ENCODE assay signal across 8 mouse cellular contexts in the genomic region with DNA sequence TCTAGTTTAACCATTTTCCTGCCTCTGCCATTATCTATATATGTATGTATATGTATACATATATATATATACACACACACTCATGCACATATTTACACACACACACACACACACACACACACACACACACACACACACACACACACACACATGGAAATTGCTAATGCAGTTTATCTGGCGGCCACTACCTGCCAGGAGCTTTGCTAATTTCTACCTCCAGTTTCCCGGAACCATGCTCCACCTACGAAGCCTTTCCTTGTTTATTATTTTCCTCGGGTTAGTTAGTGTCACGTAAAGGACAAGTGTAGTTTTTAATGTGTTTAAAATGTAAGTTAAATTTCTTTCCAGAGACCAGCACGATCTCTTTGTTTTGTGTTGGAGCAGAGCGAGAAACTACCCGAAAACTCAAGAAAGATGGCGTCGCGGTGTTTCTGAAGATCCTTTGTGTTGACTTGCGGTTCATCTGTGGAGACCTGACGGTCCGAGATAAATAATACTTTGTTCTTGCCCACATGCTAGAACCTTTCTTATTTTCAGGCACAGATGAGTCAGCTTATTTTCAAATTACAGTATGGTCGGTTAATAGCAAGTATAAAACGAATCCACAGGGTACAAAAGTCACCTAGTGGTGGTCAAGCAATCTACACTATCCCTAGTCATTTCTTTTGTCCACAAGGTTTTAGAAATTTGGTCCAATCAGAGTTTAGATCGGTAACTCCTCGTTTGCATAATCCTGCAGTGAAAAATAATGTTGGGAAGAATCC. TPM values are rescaled to one million over a fixed set of nuclear protein-coding genes. Genes with fewer than 3 reads are reported as not detected.
DNase-seq lines count a peak whose midpoint lies in the region; ATAC-seq and TF ChIP-seq lines count a peak whose summit lies in the region.

No protein-coding gene starts in this region.

- no peaks in the 10 kb centered on the region for H3K4me1 ChIP-seq in embryonic facial prominence, embryonic 11.5 days (ENCODE audit: control insufficient read depth, insufficient read depth, low read length)
- H3K4me1 ChIP-seq in liver, embryonic 12.5 days: peaks cover 51% of the 10 kb centered on the region

- H3K36me3 ChIP-seq in embryonic facial prominence, embryonic 11.5 days (replicated peaks; ENCODE audit: control insufficient read depth, insufficient read depth, low read depth, low read length): no peaks in the 10 kb centered on the region
- H3K36me3 ChIP-seq in liver, embryonic 12.5 days: no peaks in the 10 kb centered on the region

- DNase-seq in right cerebral cortex, postnatal 14 days: peak; percentile 26
- DNase-seq in right cerebral cortex, postnatal 36 days (ENCODE audit: low spot score in 2 of 2): no peak
- DNase-seq in Patski (ENCODE audit: low read depth, low spot score): no peak
- DNase-seq in embryonic facial prominence, embryonic 11.5 days (ENCODE audit: low spot score): peak; percentile 82
- no peak for DNase-seq in gastrocnemius, postnatal 10 days

- peak overlapping the region; percentile 67 for H3K9ac ChIP-seq in embryonic facial prominence, embryonic 11.5 days (replicated peaks; ENCODE audit: low read length)
- H3K9ac ChIP-seq in liver, embryonic 12.5 days: peak overlapping the region; percentile 77

- H3K27me3 ChIP-seq in Patski: no peaks in the 10 kb centered on the region
- no peaks in the 10 kb centered on the region for H3K27me3 ChIP-seq in embryonic facial prominence, embryonic 11.5 days (ENCODE audit: control insufficient read depth, insufficient read depth, low read length)
- no peaks in the 10 kb centered on the region for H3K27me3 ChIP-seq in liver, embryonic 12.5 days (replicated peaks)

- POLR2A ChIA-PET in Patski (lab: Charles Lee): interaction anchor here (0.6 to 1.3 kb wide), 3 partner anchors 12 to 177 kb away, joined by 3 read pairs; no protein-coding TSS in a partner anchor

- H3K27ac ChIP-seq in embryonic facial prominence, embryonic 11.5 days (replicated peaks; ENCODE audit: low read depth, low read length): peak overlapping the region; percentile 95
- peak overlapping the region; percentile 99 for H3K27ac ChIP-seq in liver, embryonic 12.5 days

- H3K4me2 ChIP-seq in embryonic facial prominence, embryonic 11.5 days (ENCODE audit: low read depth, low read length): peak overlapping the region; percentile 62
- H3K4me2 ChIP-seq in liver, embryonic 12.5 days: peak overlapping the region; percentile 82

- peak overlapping the region; percentile 30 for H3K4me3 ChIP-seq in embryonic facial prominence, embryonic 11.5 days (ENCODE audit: low read depth, low read length)
- peak overlapping the region; percentile 53 for H3K4me3 ChIP-seq in liver, embryonic 12.5 days

- CTCF ChIA-PET in Patski (lab: Charles Lee): no interaction called here

- WGBS in embryonic facial prominence, embryonic 11.5 days: 4% methylated on average over 18 of the region's 18 CpGs
- 5% methylated on average over 18 of the region's 18 CpGs for WGBS in liver, embryonic 12.5 days (ENCODE audit: insufficient replicate concordance)

- in situ Hi-C loops in Patski (cut with MboI; ENCODE audit: low pct_unique_long_range_greater_than_20kb): loop anchor here (10.0 kb wide), 1 partner anchor 132 kb away; a partner anchor contains a TSS

- H3K9me3 ChIP-seq in embryonic facial prominence, embryonic 11.5 days (replicated peaks; ENCODE audit: control insufficient read depth, low read length): no peaks in the 10 kb centered on the region
- H3K9me3 ChIP-seq in liver, embryonic 12.5 days (replicated peaks): no peaks in the 10 kb centered on the region

- TF ChIP-seq CTCF in Patski (IDR thresholded peaks at IDR 0.05): peak; percentile 56

- ATAC-seq in Patski: peak; percentile 54
- peak; percentile 41; the same call in 1 of the 2 replicates for ATAC-seq in embryonic facial prominence, embryonic 11.5 days (replicated peaks; ENCODE audit: insufficient number of reproducible peaks, low FRiP score, low TSS enrichment, low read depth)
- ATAC-seq in hematopoietic stem cell, adult 5-6 weeks (replicated peaks in 1 of 2; ENCODE audit: insufficient read depth in 1 of 2, low FRiP score in 2 of 2, low TSS enrichment in 1 of 2, low read depth in 1 of 2, poor library complexity in 2 of 2, severe bottlenecking in 2 of 2): peak; percentile 50 to 58; a peak in 3 of 4 replicates
- ATAC-seq in liver, embryonic 12.5 days: no peak
- ATAC-seq in neutrophil, adult 5-6 weeks (ENCODE audit: extremely low read depth, insufficient number of reproducible peaks, low FRiP score, poor library complexity, severe bottlenecking): peak; percentile 45; the same call in 1 of the 2 replicates

RNA-seq across cellular contexts. Expression of a gene that starts 0.7 kb away (rescaled TPM):
- polyA plus RNA-seq in Patski (2021): 0.56 TPM
- 9.0 and 12.1 TPM in 2 replicates for polyA plus RNA-seq in embryonic facial prominence, embryonic 11.5 days (2014; fragmentation: Nextera tagmentation; extraction: Ambion mirVana)
- 153 and 296 TPM in 2 replicates for total RNA-seq in hematopoietic stem cell, adult 5-6 weeks (2017)
- polyA plus RNA-seq in liver, embryonic 12.5 days (2016; fragmentation: Nextera tagmentation; extraction: Ambion mirVana): 4.9 and 6.2 TPM in 2 replicates
- total RNA-seq in neutrophil, adult 5-6 weeks (2017): 50.8 and 54.4 TPM in 2 replicates
- total RNA-seq in gastrocnemius, postnatal 10 days (2021): 100 to 1,000 TPM; 121 to 135 TPM

RNA-seq across cellular contexts. Expression of a gene that starts 8.1 kb away (rescaled TPM):
- 0.72 TPM for polyA plus RNA-seq in Patski (2021)
- polyA plus RNA-seq in embryonic facial prominence, embryonic 11.5 days (2014; fragmentation: Nextera tagmentation; extraction: Ambion mirVana): 78.4 and 99.4 TPM in 2 replicates
- total RNA-seq in hematopoietic stem cell, adult 5-6 weeks (2017): 87.5 and 265 TPM in 2 replicates
- polyA plus RNA-seq in liver, embryonic 12.5 days (2016; fragmentation: Nextera tagmentation; extraction: Ambion mirVana): 106 and 109 TPM in 2 replicates
- 13.6 and 18.3 TPM in 2 replicates for total RNA-seq in neutrophil, adult 5-6 weeks (2017)
- total RNA-seq in gastrocnemius, postnatal 10 days (2021): 10 to 100 TPM; 34.2 to 37.9 TPM

RNA-seq across cellular contexts. Expression of a gene that starts 8.3 kb away (rescaled TPM):
- 12.9 TPM for polyA plus RNA-seq in Patski (2021)
- polyA plus RNA-seq in embryonic facial prominence, embryonic 11.5 days (2014; fragmentation: Nextera tagmentation; extraction: Ambion mirVana): 8.4 and 8.6 TPM in 2 replicates
- 765 and 915 TPM in 2 replicates for total RNA-seq in hematopoietic stem cell, adult 5-6 weeks (2017)
- 10.7 and 14.4 TPM in 2 replicates for polyA plus RNA-seq in liver, embryonic 12.5 days (2016; fragmentation: Nextera tagmentation; extraction: Ambion mirVana)
- total RNA-seq in neutrophil, adult 5-6 weeks (2017): 97.4 and 145 TPM in 2 replicates
- total RNA-seq in gastrocnemius, postnatal 10 days (2021): 100 to 1,000 TPM; 245 to 257 TPM

RNA-seq across cellular contexts. Expression of a gene that starts 9.8 kb away (rescaled TPM):
- 2.1 TPM for polyA plus RNA-seq in Patski (2021)
- 0.53 and 0.71 TPM in 2 replicates for polyA plus RNA-seq in embryonic facial prominence, embryonic 11.5 days (2014; fragmentation: Nextera tagmentation; extraction: Ambion mirVana)
- 39.0 and 69.9 TPM in 2 replicates for total RNA-seq in hematopoietic stem cell, adult 5-6 weeks (2017)
- polyA plus RNA-seq in liver, embryonic 12.5 days (2016; fragmentation: Nextera tagmentation; extraction: Ambion mirVana): 0.89 and 0.93 TPM in 2 replicates
- total RNA-seq in neutrophil, adult 5-6 weeks (2017): 28.5 and 28.7 TPM in 2 replicates
- total RNA-seq in gastrocnemius, postnatal 10 days (2021): 10 to 100 TPM; 17.8 to 19.5 TPM

RNA-seq across cellular contexts. Expression of a gene that starts 11.1 kb away (rescaled TPM):
- polyA plus RNA-seq in Patski (2021): 2.0 TPM
- polyA plus RNA-seq in embryonic facial prominence, embryonic 11.5 days (2014; fragmentation: Nextera tagmentation; extraction: Ambion mirVana): 4.1 and 4.9 TPM in 2 replicates
- total RNA-seq in hematopoietic stem cell, adult 5-6 weeks (2017): 223 and 278 TPM in 2 replicates
- 7.1 and 9.9 TPM in 2 replicates for polyA plus RNA-seq in liver, embryonic 12.5 days (2016; fragmentation: Nextera tagmentation; extraction: Ambion mirVana)
- total RNA-seq in neutrophil, adult 5-6 weeks (2017): 32.7 and 52.5 TPM in 2 replicates
- total RNA-seq in gastrocnemius, postnatal 10 days (2021): 100 to 1,000 TPM; 121 to 140 TPM

Comparison
In these comparisons a context has a peak if more than half of its experiments do, and no peak if none do; other contexts are left out.
1. DNase-seq: peak in right cerebral cortex, postnatal 14 days (single experiment) and embryonic facial prominence, embryonic 11.5 days (single experiment); none in right cerebral cortex, postnatal 36 days (0 of 2), Patski (single experiment) and gastrocnemius, postnatal 10 days (single experiment).